Comparison of ENCODE assay signal across 8 mouse cellular contexts in the genomic region with DNA sequence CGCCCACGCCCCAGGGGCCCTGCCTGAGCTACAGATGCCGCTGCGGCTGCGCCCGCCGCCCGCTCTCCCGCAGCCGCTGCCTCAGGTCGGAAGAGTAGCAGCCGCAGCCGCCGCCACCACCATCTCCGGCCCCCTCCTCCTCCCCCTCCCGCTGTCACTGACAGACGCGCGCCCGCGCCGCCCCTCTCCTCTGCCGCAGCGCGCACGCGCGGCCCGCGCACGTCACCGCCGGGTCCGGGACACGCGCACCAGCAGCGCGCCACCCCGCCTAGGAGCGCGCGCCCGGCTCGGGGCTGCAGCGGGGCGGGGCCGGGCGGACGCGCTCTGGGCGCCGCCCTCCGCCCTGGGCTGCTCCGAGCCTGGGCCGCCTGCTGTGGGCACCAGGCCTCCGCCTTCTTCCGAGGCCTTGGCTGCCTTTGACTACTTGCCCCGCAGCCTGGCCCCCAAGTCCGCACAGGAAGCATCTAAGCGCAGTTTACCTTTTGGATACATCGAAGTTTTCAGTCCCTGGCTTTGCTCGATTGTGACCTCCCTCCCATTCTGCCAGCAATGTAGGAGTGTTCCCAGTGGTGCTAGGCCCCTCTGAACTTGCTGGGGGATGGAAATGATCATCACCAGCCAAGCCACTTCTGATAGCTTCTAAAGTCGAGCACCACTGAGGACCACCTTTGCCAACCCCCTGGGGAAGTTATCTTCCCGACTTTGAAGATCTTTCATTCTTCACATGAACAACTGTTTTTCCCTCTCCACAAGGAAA. TPM values are rescaled to one million over a fixed set of nuclear protein-coding genes. Genes with fewer than 3 reads are reported as not detected.
DNase-seq lines count a peak whose midpoint lies in the region; ATAC-seq and TF ChIP-seq lines count a peak whose summit lies in the region.

A gene (minus strand): TSS at position 201 of the 757 bp plus-strand sequence.

- H3K4me3 ChIP-seq in cerebellum, adult 2 months (replicated peaks; ENCODE audit: insufficient read depth, low read depth, low read length), result peak within 1 kb of the TSS; percentile 83
- H3K4me3 ChIP-seq in lung, embryonic 15.5 days, result peak within 1 kb of the TSS; percentile 72

- under 1% methylated on average over 52 of the region's 64 CpGs for WGBS in cerebellum, adult 2 months
- under 1% methylated on average over 60 of the region's 64 CpGs for WGBS in lung, embryonic 15.5 days

- TF ChIP-seq CTCF in cerebellum, adult 2 months (IDR thresholded peaks at IDR 0.05; ENCODE audit: borderline replicate concordance, insufficient read depth, low read depth, low read length), result no peak

- H3K4me1 ChIP-seq in cerebellum, adult 2 months (ENCODE audit: control insufficient read depth, insufficient read depth, low read length), result peaks cover 10% of the 10 kb centered on the region
- H3K4me1 ChIP-seq in lung, embryonic 15.5 days, result peaks cover 18% of the 10 kb centered on the region

- H3K9me3 ChIP-seq in lung, embryonic 15.5 days, result no peaks in the 10 kb centered on the region

- peak; percentile 96 for ATAC-seq in lung, embryonic 15.5 days (ENCODE audit: borderline replicate concordance, extremely low read depth, low FRiP score, low TSS enrichment)

- peak; percentile 47 for DNase-seq in MEL-GATA-1-ER (ENCODE audit: extremely low read depth, low read depth)
- DNase-seq in cerebellum, adult 2 months, result peak; percentile 92 to 93
- peak; percentile 85 for DNase-seq in forelimb bud, embryonic 11.5 days (ENCODE audit: low read depth, low spot score)
- peak; percentile 93 for DNase-seq in heart, postnatal 4 days
- DNase-seq in layer of hippocampus, adult 9-10 months (ENCODE audit: low spot score), result peak; percentile 59
- DNase-seq in ovary, adult 18-20 months (ENCODE audit: low spot score), result peak; percentile 90
- peak; percentile 92 for DNase-seq in thymus, postnatal 0 days (ENCODE audit: low spot score)

- peak within 1 kb of the TSS; percentile 93 for H3K27ac ChIP-seq in cerebellum, adult 2 months (ENCODE audit: insufficient read depth, low read length)
- H3K27ac ChIP-seq in lung, embryonic 15.5 days, result peak within 1 kb of the TSS; percentile 60

- H3K27me3 ChIP-seq in cerebellum, adult 2 months (ENCODE audit: control insufficient read depth, insufficient read depth, low read length), result no peaks in the 10 kb centered on the region
- peaks cover 19% of the 10 kb centered on the region; the same call in 1 of the 2 replicates for H3K27me3 ChIP-seq in lung, embryonic 15.5 days

- H3K4me2 ChIP-seq in lung, embryonic 15.5 days, result peak within 1 kb of the TSS; percentile 99

- TF ChIP-seq POLR2A in cerebellum, adult 2 months (IDR thresholded peaks at IDR 0.05; ENCODE audit: borderline replicate concordance, insufficient read depth, low read length), result peak; percentile 75

- no peaks in the 10 kb centered on the region for H3K36me3 ChIP-seq in lung, embryonic 15.5 days

- H3K9ac ChIP-seq in lung, embryonic 15.5 days, result peak within 1 kb of the TSS; percentile 69

RNA-seq across cellular contexts. Expression of the gene that starts here (rescaled TPM):
- polyA plus RNA-seq in cerebellum, adult 2 months (2012; rRNA removed), result 23.7 and 25.1 TPM in 2 replicates
- 10 to 100 TPM; 15.2 to 18.0 TPM for total RNA-seq in heart, postnatal 4 days (2021)
- polyA plus RNA-seq in lung, embryonic 15.5 days (2015; fragmentation: Nextera tagmentation; extraction: Ambion mirVana), result 1.2 and 1.5 TPM in 2 replicates
- 0.48 and 0.61 TPM in 2 replicates for polyA plus RNA-seq in thymus, postnatal 0 days (2015; fragmentation: Nextera tagmentation; extraction: Ambion mirVana)

Comparison
In these comparisons a context has a peak if more than half of its experiments do, and no peak if none do; other contexts are left out.
1. Peak in every context shown above with its lines: DNase-seq, ATAC-seq, H3K4me3 ChIP-seq and H3K27ac ChIP-seq.
2. Peak in DNase-seq in thymus, postnatal 0 days; RNA of the gene not detected or under 1 TPM.